Mouse (Mus musculus) small intestine, adult 2 months (tissue): Measurements from ENCODE around the gene Vmo1.

ENCODE experiments used
- CTCF ChIP-seq: fragments of 200-500 bp; IDR thresholded peaks from 2 replicates; pipeline ENCODE4 v1.5.1; 2012; ENCODE audit warnings: low read depth, mild to moderate bottlenecking, control low read depth, inconsistent platforms, low read length, moderate library complexity, mixed read lengths; ENCODE audit not compliant: insufficient replicate concordance, insufficient read length; ENCODE audit errors: extremely low read depth
- POLR2A ChIP-seq: fragments of 200-500 bp; IDR thresholded peaks from 2 replicates; pipeline ENCODE4 v1.6.1; 2012; ENCODE audit warnings: low read depth, mild to moderate bottlenecking, control low read depth, inconsistent platforms, low read length, moderate library complexity

DNA sequence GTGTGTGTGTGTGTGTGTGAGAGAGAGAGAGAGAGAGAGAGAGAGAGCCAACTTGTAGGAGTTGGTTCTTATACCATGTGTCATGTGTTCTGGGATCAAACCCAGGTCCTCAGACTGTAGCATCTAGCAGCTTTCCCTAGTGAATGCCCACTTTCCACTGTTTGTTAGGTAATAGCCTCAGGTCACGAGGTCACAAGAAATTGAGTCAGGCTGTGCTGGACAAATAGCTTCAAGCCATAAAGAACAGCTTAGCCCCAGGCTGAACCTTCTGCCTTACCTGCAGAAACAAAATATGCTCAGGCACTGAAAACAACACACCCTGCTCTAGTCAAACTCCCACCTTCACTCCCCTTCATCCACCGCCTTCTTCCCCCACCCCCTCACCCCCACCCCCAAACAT is 3.2 kb downstream of the Vmo1 start:
- TF ChIP-seq CTCF (no peak), POLR2A (no peak)
